Mouse (Mus musculus): Measurements from ENCODE around the gene Pdxp. TPM values are rescaled to one million over a fixed set of nuclear protein-coding genes. Genes with fewer than 3 reads are reported as not detected.
"Not testable (repeated sequence)": the region's sequence is repeated elsewhere in the genome, so short reads cannot be mapped to it uniquely, and the experiment has no call there.

Gene Pdxp
- polyA plus RNA-seq, 1 experiment from 2014 or later, result 47.1 TPM

DNA sequence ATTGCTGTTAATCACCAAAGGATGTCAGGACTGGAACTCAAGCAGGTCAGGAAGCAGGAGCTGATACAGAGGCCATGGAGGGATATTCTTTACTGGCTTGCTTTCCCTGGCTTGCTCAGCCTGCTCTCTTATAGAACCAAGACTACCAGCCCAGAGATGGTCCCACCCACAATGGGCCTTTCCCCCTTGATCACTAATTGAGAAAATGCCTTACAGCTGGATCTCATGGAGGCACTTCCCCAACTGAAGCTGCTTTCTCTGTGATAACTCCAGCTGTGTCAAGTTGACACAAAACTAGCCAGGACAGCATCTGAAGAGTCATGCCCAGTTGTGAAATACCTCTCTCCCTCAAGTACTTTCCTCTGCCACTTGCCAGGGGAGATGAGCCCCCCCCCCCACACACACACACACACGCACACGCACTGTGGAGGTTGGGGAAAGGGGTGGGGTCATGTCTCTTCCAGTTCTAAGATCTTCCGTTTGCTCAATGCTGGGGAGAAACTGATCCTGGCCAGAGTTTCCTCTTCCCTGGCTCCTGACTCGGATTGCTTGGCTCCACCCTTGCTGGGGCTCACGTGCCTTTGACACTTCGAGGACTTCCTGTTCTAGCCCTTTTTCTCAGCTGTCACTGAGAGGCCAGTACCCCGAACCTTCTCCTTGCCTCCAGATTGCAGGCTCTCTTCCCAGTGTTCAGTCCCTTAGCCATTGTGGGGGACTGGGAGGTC lies 34.8 kb upstream of the Pdxp start:
- ATAC-seq (ENCODE audit: low FRiP score, low read depth); H3K27ac ChIP-seq: not testable (repeated sequence)

GRCm38 (mm10) chr15:78880432-78880831 lies 33.3 kb upstream of the Pdxp start:
- H3K27ac ChIP-seq, result no peak overlapping the region
- no peak for ATAC-seq (ENCODE audit: low FRiP score, low read depth)
- no peak overlapping the region for H3K4me3 ChIP-seq
- H3K4me1 ChIP-seq, result peaks cover 13% of the 10 kb centered on the region
- H3K9ac ChIP-seq, result no peak overlapping the region
- no peak overlapping the region for H3K4me2 ChIP-seq (replicated peaks)
- peaks cover 43% of the 10 kb centered on the region for H3K36me3 ChIP-seq
- 97% methylated on average over 8 of the region's 8 CpGs for WGBS
- no peaks in the 10 kb centered on the region for H3K9me3 ChIP-seq
- H3K27me3 ChIP-seq (replicated peaks), result no peaks in the 10 kb centered on the region

More for the DNA sequence above, 34.8 kb upstream of the Pdxp start:
- Histone ChIP-seq H3K9ac (0 out of 2 replicates have a peak overlapping the region, but pooled peaks have one; percentile 33), H3K4me2 (replicated peaks) (peak overlapping the region; percentile 70; the same call in 1 of the 2 replicates), H3K4me1 (peaks cover 14% of the 10 kb centered on the region), H3K36me3 (peaks cover 31% of the 10 kb centered on the region)
- not testable (repeated sequence) for H3K9me3 ChIP-seq; H3K4me3 ChIP-seq; H3K27me3 ChIP-seq (replicated peaks)
- WGBS, result 69% methylated on average over 7 of the region's 7 CpGs

GRCm38 (mm10) chr15:78881828-78882227 lies 31.9 kb upstream of the Pdxp start:
- Histone ChIP-seq H3K4me3 (no peak overlapping the region), H3K36me3 (peaks cover 57% of the 10 kb centered on the region), H3K4me2 (replicated peaks) (no peak overlapping the region), H3K4me1 (peaks cover 13% of the 10 kb centered on the region), H3K27ac (no peak overlapping the region), H3K27me3 (replicated peaks) (no peaks in the 10 kb centered on the region), H3K9ac (no peak overlapping the region), H3K9me3 (no peaks in the 10 kb centered on the region)
- no peak for ATAC-seq (ENCODE audit: low FRiP score, low read depth)
- 89% methylated on average over 3 of the region's 3 CpGs for WGBS

DNA sequence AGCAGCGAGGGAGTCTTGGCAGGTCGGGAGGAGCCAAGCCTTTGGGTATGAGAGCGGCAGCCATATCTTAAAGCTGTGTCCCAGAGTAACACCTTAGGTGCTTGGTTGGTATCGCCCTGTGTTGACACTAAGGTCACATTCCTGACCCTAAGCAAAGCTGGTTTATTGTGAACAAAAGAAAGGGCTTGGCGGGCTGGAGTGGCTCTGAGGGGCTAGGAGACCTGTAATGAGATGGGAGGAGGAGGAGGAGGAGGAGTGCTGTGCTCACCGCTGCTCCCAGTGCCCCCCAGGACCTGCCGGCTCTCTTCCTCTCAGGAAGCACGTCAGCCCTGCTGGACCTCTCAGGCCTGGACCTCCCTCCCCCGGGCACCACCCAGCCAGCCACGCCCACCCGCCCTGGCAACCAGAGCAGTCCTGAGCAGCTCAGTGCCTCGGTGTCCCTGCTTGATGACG lies 24.3 kb upstream of the Pdxp start:
- 41% methylated on average over 13 of the region's 13 CpGs for WGBS
- H3K9ac ChIP-seq, result no peak overlapping the region
- no peak overlapping the region for H3K4me3 ChIP-seq
- peaks cover 89% of the 10 kb centered on the region for H3K36me3 ChIP-seq
- H3K4me2 ChIP-seq (replicated peaks), result no peak overlapping the region
- H3K27ac ChIP-seq, result no peak overlapping the region
- peaks cover 13% of the 10 kb centered on the region for H3K4me1 ChIP-seq
- no peaks in the 10 kb centered on the region for H3K27me3 ChIP-seq (replicated peaks)
- H3K9me3 ChIP-seq, result no peaks in the 10 kb centered on the region
- ATAC-seq (ENCODE audit: low FRiP score, low read depth), result no peak

- Histone ChIP-seq H3K4me2 (replicated peaks) (no peak overlapping the region), H3K27me3 (replicated peaks) (no peaks in the 10 kb centered on the region), H3K4me1 (peaks cover 21% of the 10 kb centered on the region), H3K36me3 (peaks cover 63% of the 10 kb centered on the region), H3K9me3 (no peaks in the 10 kb centered on the region), H3K27ac (no peak overlapping the region), H3K9ac (no peak overlapping the region), H3K4me3 (no peak overlapping the region)
- no peak for ATAC-seq (ENCODE audit: low FRiP score, low read depth)
- WGBS, result 76% methylated on average over 7 of the region's 7 CpGs
Observed at GRCm38 (mm10) chr15:78892440-78892839, 21.3 kb upstream of the Pdxp start.

- WGBS, result 83% methylated on average over 13 of the region's 13 CpGs
- H3K4me3 ChIP-seq, result no peak overlapping the region
- peaks cover 24% of the 10 kb centered on the region for H3K4me1 ChIP-seq
- H3K36me3 ChIP-seq, result peaks cover 42% of the 10 kb centered on the region
- no peak overlapping the region for H3K9ac ChIP-seq
- H3K27me3 ChIP-seq (replicated peaks), result peaks cover 5% of the 10 kb centered on the region
- no peak overlapping the region for H3K4me2 ChIP-seq (replicated peaks)
- no peak overlapping the region for H3K27ac ChIP-seq
- no peaks in the 10 kb centered on the region for H3K9me3 ChIP-seq
- ATAC-seq (ENCODE audit: low FRiP score, low read depth), result no peak
Observed at GRCm38 (mm10) chr15:78894726-78895125, 19.0 kb upstream of the Pdxp start.

DNA sequence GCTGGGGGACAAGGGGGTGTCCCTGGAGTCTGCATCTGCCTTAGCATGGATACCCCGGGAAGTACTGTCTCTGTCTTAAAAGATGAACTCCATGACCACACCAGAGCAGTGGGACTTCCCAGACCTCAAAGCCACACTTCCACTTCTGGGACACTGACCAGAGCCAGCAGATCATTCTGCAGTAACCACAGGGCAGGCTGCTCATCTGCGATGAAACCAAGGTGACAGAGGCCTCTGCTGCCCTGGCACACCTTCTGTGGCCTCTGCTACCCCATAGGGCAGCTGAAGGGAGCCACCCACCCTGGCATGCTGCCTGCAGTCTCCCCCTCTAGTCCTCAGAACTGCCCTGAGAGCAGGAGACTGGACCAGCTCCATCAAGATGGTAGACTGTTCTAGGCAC lies 18.0 kb upstream of the Pdxp start:
- Histone ChIP-seq H3K4me2 (replicated peaks) (no peak overlapping the region), H3K9me3 (no peaks in the 10 kb centered on the region), H3K9ac (no peak overlapping the region), H3K27me3 (replicated peaks) (peaks cover 14% of the 10 kb centered on the region), H3K4me1 (peaks cover 34% of the 10 kb centered on the region), H3K27ac (no peak overlapping the region), H3K36me3 (peaks cover 37% of the 10 kb centered on the region), H3K4me3 (no peak overlapping the region)
- no peak for ATAC-seq (ENCODE audit: low FRiP score, low read depth)
- WGBS, result 88% methylated on average over 2 of the region's 2 CpGs

DNA sequence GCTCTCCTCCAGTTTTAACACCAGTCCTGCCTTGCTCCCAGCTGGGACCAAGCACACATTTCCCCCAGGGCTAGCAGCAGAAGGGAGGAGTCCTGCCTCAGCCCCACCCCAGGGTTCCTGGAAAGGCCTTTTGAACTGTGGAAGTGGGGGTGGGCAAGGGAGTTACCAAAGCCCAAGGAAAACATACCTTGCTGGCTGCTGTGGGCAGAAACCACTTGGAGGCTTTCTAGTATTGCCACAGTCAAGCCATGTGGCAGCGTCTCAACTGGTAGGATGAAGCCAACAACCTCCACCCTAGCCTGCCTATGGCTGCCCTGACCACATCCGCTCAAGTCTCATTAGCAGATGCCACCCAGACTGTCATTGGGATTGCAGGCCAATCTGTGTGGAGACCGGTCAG lies 17.6 kb upstream of the Pdxp start:
- H3K4me3 ChIP-seq, result no peak overlapping the region
- ATAC-seq (ENCODE audit: low FRiP score, low read depth), result no peak
- H3K9ac ChIP-seq, result no peak overlapping the region
- peaks cover 18% of the 10 kb centered on the region for H3K27me3 ChIP-seq (replicated peaks)
- WGBS, result 76% methylated on average over 3 of the region's 3 CpGs
- no peak overlapping the region for H3K27ac ChIP-seq
- no peak overlapping the region for H3K4me2 ChIP-seq (replicated peaks)
- peaks cover 37% of the 10 kb centered on the region for H3K4me1 ChIP-seq
- peaks cover 33% of the 10 kb centered on the region for H3K36me3 ChIP-seq
- H3K9me3 ChIP-seq, result no peaks in the 10 kb centered on the region

- Histone ChIP-seq H3K27me3 (replicated peaks) (peaks cover 22% of the 10 kb centered on the region), H3K4me2 (replicated peaks) (no peak overlapping the region), H3K9me3 (no peaks in the 10 kb centered on the region), H3K36me3 (peaks cover 19% of the 10 kb centered on the region), H3K9ac (no peak overlapping the region), H3K4me3 (no peak overlapping the region), H3K4me1 (peaks cover 37% of the 10 kb centered on the region), H3K27ac (no peak overlapping the region)
- no peak for ATAC-seq (ENCODE audit: low FRiP score, low read depth)
- WGBS, result 94% methylated on average over 4 of the region's 4 CpGs
Observed at GRCm38 (mm10) chr15:78897488-78897887, 16.2 kb upstream of the Pdxp start.

DNA sequence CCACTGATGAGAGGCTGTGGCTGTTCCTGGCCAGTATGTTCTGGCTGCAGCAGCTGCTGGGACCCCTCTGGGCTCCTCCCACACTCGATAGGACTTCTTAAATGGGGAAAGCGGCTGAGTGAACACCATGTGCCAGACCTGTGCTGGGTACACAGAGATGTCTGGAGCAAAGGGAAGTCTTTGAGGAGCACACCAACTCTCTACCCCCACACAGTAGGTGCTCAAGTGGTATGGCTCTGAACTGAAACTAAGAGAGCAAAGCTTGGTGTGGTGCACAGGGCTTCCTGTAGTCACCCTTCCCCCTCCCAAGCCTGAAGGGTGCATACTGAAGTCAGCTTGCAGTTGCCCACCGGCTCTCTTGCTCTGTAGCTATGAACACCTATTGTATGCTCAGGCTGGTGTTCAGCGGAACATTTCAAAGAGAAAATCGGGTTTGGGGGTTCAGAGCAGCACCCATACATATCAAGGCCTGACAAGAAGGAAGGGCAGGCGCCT lies 15.2 kb upstream of the Pdxp start:
- Histone ChIP-seq H3K36me3 (peaks cover 11% of the 10 kb centered on the region), H3K9me3 (no peaks in the 10 kb centered on the region), H3K4me2 (replicated peaks) (peak overlapping the region; percentile 94; the same call in 1 of the 2 replicates), H3K27me3 (replicated peaks) (peaks cover 22% of the 10 kb centered on the region), H3K9ac (no peak overlapping the region), H3K27ac (no peak overlapping the region), H3K4me1 (peaks cover 36% of the 10 kb centered on the region), H3K4me3 (no peak overlapping the region)
- ATAC-seq (ENCODE audit: low FRiP score, low read depth), result no peak
- WGBS, result 58% methylated on average over 6 of the region's 6 CpGs

- ATAC-seq (ENCODE audit: low FRiP score, low read depth), result no peak
- Histone ChIP-seq H3K9me3 (no peaks in the 10 kb centered on the region), H3K4me3 (peak within 1 kb of the TSS; percentile 51), H3K4me2 (replicated peaks) (peak within 1 kb of the TSS; percentile 94), H3K9ac (peak within 1 kb of the TSS; percentile 62), H3K27me3 (replicated peaks) (peaks cover 22% of the 10 kb centered on the region), H3K27ac (no peak within 1 kb of the TSS), H3K36me3 (peaks cover 2% of the 10 kb centered on the region; the same call in 1 of the 2 replicates), H3K4me1 (peaks cover 28% of the 10 kb centered on the region; the same call in 1 of the 2 replicates)
- 2% methylated on average over 20 of the region's 20 CpGs for WGBS
Observed at GRCm38 (mm10) chr15:78899409-78899739, 14.3 kb upstream of the Pdxp start, which contains the start of gene Gm49510. TSS of gene Gm49510 (plus strand) at chr15:78899667.

DNA sequence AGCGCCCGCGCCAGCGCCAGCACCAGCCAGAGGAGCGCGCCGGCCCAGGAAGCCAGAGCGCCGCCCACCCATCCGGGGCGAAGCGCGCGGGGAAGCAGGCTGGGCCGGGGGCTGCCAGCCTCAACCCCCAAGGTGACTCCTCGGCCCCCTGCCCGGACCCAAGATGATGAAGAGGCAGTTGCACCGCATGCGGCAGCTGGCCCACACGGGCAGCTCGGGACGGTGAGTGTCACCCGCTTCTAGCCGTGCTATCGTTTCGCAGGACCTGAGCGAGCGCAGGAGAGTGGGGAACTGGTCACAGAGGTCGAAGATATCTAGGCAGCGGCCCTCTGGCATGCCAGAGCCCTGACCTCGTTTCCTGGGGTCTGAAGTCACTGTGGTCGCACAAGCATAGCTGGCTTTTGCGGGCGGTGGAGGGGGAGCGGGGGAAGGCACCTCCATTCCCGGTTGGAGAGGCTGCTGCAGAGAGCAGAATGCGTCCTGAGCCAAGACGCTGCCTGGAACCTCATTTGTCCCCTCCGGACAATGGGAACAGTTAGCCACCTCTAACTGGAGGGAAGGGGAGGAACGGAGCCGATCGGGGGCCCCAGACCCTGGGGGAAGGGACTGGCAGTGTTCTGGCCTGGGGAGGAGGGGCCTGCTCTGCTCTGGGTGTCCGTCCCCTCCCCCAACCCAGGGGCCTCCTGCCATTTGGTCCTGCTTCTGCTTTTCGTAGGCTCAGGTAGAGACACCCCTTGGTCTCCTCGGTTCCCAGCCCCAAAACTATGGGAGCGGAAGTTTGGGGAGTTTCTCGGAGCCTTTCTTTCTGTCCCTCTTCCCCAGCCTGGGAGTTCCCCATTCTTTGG lies 13.8 kb upstream of the Pdxp start, which contains the start of gene Sh3bp1:
Sh3bp1 (plus strand) TSS at position 29 of the 845 bp plus-strand sequence.
- Histone ChIP-seq H3K9me3 (no peaks in the 10 kb centered on the region), H3K36me3 (no peaks in the 10 kb centered on the region; the same call in 1 of the 2 replicates), H3K9ac (peak within 1 kb of the TSS; percentile 62), H3K4me1 (peaks cover 23% of the 10 kb centered on the region; the same call in 1 of the 2 replicates), H3K4me3 (peak within 1 kb of the TSS; percentile 51), H3K4me2 (replicated peaks) (peak within 1 kb of the TSS; percentile 94), H3K27ac (no peak within 1 kb of the TSS), H3K27me3 (replicated peaks) (peaks cover 22% of the 10 kb centered on the region)
- ATAC-seq (ENCODE audit: low FRiP score, low read depth), result peak; percentile 35; the same call in 1 of the 2 replicates
- 1% methylated on average over 47 of the region's 47 CpGs for WGBS

Measured in neural tube, embryonic 12.5 days (tissue).